Mouse (Mus musculus) thymus, adult 2 months (tissue): ENCODE data around the gene Hoxb13. TPM values are rescaled to one million over a fixed set of nuclear protein-coding genes. Genes with fewer than 3 reads are reported as not detected.

Experiments used
- DNase-seq: peaks from one replicate; pipeline ENCODE4 v3.0.0; 2021
- H3K27ac ChIP-seq: fragments of 200-500 bp; 2 replicates; pipeline ENCODE4 v1.5.1; 2012; ENCODE audit warnings: low read length, control low read depth; ENCODE audit not compliant: control insufficient read depth, insufficient read depth
- H3K27me3 ChIP-seq: fragments of 200-500 bp; 2 replicates; pipeline ENCODE4 v1.6.1; 2012; ENCODE audit warnings: mild to moderate bottlenecking, low read length, moderate library complexity, mixed read lengths; ENCODE audit not compliant: control insufficient read depth, insufficient read depth
- H3K36me3 ChIP-seq: fragments of 200-500 bp; 2 replicates; pipeline ENCODE4 v1.6.1; 2012; ENCODE audit warnings: mild to moderate bottlenecking, low read length, moderate library complexity; ENCODE audit not compliant: control insufficient read depth, insufficient read depth
- H3K4me1 ChIP-seq: fragments of 200-500 bp; replicated peaks from 2 replicates; pipeline ENCODE4 v1.6.1; 2012; ENCODE audit warnings: low read length; ENCODE audit not compliant: control insufficient read depth, insufficient read depth
- H3K4me3 ChIP-seq: fragments of 200-500 bp; 2 replicates; pipeline ENCODE4 v1.5.1; 2012; ENCODE audit warnings: mild to moderate bottlenecking, low read length, control low read depth, moderate library complexity; ENCODE audit not compliant: control insufficient read depth, insufficient read depth
- CTCF ChIP-seq: fragments of 200-500 bp; IDR thresholded peaks from 2 replicates; pipeline ENCODE4 v1.5.1; 2012; ENCODE audit warnings: mild to moderate bottlenecking, control low read depth, low read length, moderate library complexity, borderline replicate concordance; ENCODE audit not compliant: control insufficient read depth, poor library complexity, insufficient read depth; ENCODE audit errors: extremely low read depth
- POLR2A ChIP-seq: fragments of 200-500 bp; IDR thresholded peaks from 2 replicates; pipeline ENCODE4 v1.6.1; 2012; ENCODE audit warnings: mild to moderate bottlenecking, low read length, control low read depth, moderate library complexity; ENCODE audit not compliant: control insufficient read depth, poor library complexity, insufficient read depth; ENCODE audit errors: extremely low read depth
- WGBS: fragments of 180-500 bp; shearing (Covaris S2); methylation state at CpG from one replicate; pipeline ENCODE4 v1.1.7; 2018; 5-methylcytosine and 5-hydroxymethylcytosine counted together
- polyA plus RNA-seq: library from polyadenylated mRNA; depleted of rRNA; stranded (reverse); fragments of >200 nt; gene quantifications from 2 replicates; pipeline ENCODE4 v1.2.3, GENCODE M21; 2012

The Hoxb13 gene
- polyA plus RNA-seq, 1 experiment: 0.59 TPM

DNA sequence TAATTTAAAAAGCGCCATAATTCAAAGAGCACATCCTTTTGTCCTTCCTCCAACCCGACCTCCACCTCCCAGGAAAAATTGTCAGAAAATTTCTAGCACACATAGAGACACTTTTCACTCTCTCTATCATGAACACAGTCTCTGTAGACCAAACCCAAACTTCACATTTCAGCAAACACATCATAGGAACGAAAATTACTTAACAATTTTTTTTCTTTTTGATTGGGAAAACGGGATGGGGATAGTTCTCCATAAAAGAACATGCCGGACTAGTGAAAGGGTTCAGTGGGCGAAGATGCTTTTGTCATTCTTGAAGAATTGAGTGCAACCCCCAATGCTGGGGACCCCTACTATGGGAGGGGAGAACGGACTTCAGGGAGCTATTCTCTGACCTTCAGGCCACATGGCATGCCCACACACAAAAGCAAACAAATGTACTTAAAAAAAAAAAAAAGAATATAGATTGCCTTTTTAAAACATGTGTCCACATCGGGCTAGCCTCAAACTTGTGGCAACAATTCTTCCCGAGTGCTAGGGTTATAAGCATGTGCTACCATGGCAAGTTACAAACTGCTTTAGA is 18.1 kb upstream of the Hoxb13 start:
- 13% methylated on average over 9 of the region's 9 CpGs for WGBS

DNA sequence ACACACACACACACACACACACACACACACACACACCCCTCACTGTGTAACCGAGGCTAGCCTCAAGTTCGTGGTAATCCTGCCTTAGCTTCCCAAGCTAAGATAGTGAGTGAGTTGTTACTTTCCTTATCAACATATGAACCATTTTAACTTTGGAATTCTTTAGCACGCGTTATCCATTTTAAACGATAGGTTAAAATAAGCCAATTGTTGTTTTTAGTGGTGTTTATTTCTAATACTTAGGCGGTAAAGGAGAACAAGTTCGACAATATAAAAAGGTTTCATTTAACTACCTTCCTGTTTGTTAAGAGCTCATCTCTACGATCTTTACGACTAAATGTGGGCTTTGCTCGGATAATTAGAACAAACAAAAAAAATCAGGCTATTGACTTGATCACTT is 17.3 kb upstream of the Hoxb13 start:
- Histone ChIP-seq H3K36me3 (no peaks in the 10 kb centered on the region), H3K27me3 (peaks cover 48% of the 10 kb centered on the region), H3K27ac (no peak overlapping the region), H3K4me3 (no peak overlapping the region), H3K4me1 (no peaks in the 10 kb centered on the region)
- TF ChIP-seq CTCF: no peak
- no peak for TF ChIP-seq POLR2A
- WGBS: 6% methylated on average over 10 of the region's 10 CpGs
- no peak for DNase-seq

More for the DNA sequence above, 18.1 kb upstream of the Hoxb13 start:
- no peak overlapping the region for H3K27ac ChIP-seq
- TF ChIP-seq POLR2A (no peak), CTCF (no peak)
- H3K27me3 ChIP-seq: peaks cover 47% of the 10 kb centered on the region
- no peaks in the 10 kb centered on the region for H3K4me1 ChIP-seq
- H3K4me3 ChIP-seq: no peak overlapping the region
- H3K36me3 ChIP-seq: no peaks in the 10 kb centered on the region
- no peak for DNase-seq

DNA sequence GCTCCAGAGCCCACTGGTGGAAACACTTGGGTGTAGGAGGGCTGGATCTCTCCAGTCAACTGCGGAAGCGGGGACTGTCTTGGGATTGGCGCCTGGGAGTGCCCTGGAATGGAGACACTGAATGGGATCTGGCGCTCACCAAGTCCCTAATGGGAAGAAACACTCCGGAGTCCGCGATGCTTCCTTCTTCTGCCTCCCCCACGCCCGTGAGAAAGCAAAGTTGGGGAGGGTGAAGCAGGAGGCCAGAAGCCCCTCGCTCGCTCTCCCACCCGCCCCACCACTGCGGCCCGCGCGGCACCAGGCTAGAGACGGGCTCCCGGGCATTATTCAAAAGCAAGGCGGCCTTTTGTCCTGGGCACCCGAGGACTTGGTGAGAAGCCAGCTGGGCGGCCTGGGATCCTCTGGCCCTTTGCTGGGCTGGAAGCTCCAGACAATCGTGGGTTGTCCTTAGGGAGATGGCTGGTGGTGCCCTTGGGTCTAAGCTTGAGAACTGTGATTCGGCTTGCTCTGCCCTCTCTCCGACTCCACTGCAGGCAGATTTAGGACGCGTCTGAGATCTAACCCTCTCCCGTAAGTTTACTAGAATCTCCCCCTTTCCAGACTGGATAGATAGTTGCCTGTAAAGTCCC is 16.5 kb upstream of the Hoxb13 start:
- Histone ChIP-seq H3K36me3 (no peaks in the 10 kb centered on the region), H3K4me1 (no peaks in the 10 kb centered on the region), H3K27me3 (peaks cover 43% of the 10 kb centered on the region), H3K4me3 (no peak overlapping the region), H3K27ac (no peak overlapping the region)
- no peak for TF ChIP-seq POLR2A
- TF ChIP-seq CTCF: no peak
- DNase-seq: no peak
- WGBS: 9% methylated on average over 27 of the region's 27 CpGs

DNA sequence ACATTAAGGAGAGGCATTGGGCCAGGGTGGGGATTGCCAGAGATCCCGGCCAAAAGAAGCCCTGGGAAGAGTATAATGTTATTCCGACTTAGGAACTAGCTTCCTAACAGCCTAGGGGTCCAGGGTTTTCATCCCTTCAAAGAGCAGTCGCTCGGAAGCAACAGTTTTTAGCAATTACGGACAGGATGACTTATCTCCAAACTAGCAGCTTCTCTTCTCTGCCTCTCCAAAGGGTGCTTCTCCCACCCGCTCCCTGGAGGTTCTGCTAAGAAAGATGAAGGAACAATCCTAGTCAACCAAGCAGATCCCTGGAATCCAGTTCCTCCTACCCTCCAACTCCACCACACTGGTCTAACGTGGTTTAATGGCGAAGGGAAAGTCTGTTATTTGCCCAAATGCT is 15.8 kb upstream of the Hoxb13 start:
- peaks cover 36% of the 10 kb centered on the region for H3K27me3 ChIP-seq
- DNase-seq: no peak

DNA sequence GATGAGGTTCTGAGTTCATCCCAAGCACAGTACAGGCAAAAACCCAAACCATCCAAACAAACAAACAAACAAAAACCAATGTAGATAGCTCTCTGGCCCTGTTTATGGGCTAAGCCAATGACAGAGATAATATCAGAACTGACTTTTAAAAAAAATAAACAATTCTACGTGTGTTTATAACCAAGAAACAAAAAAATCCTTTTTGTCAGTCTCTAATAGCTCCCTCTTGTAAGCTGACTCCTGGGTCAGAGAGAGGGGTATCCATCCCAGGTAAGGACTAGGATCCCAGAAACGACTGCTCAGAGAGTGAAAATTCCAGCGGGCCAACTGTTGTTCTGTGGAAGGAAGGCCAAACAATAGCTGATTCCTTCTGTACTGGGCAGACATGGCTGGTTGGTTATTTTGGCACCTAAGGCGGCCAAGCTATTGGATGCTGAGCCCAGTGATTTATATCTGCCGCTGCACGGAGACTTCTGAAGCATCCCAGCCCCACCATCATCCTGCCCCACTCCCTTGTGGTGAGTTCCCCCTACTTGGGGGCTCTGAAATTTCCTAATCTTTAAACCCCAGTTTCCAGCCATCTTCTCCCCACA is 15.1 kb upstream of the Hoxb13 start:
- TF ChIP-seq POLR2A (no peak), CTCF (no peak)
- Histone ChIP-seq H3K27ac (no peak overlapping the region), H3K4me3 (no peak overlapping the region), H3K36me3 (no peaks in the 10 kb centered on the region), H3K4me1 (no peaks in the 10 kb centered on the region), H3K27me3 (peaks cover 36% of the 10 kb centered on the region)
- WGBS: 4% methylated on average over 6 of the region's 6 CpGs
- DNase-seq: no peak

More for the DNA sequence above, 15.8 kb upstream of the Hoxb13 start:
- WGBS: 16% methylated on average over 8 of the region's 8 CpGs
- Histone ChIP-seq H3K27ac (no peak overlapping the region), H3K36me3 (no peaks in the 10 kb centered on the region), H3K4me3 (no peak overlapping the region), H3K4me1 (no peaks in the 10 kb centered on the region)
- TF ChIP-seq CTCF (no peak), POLR2A (no peak)

DNA sequence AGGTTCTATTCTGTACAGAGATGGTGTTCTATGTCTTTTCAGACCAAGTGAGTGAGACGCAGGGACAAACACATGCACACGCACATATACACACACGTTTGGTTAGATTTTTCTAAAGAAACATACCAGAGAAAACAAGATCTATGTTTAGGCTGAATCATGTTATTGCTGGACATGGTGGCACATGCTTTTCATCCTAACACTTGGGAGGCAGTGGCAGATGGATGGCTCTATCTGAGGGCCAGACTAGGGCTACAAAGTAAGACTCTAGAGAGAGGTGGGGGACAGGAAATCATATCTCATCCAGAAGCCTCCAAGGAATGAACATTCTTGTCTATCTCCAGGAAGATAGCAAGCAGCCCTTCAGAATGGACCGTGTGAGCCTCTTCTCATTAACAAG is 13.1 kb upstream of the Hoxb13 start:
- DNase-seq: no peak
- Histone ChIP-seq H3K27ac (no peak overlapping the region), H3K4me1 (no peaks in the 10 kb centered on the region), H3K36me3 (no peaks in the 10 kb centered on the region), H3K27me3 (peaks cover 28% of the 10 kb centered on the region), H3K4me3 (no peak overlapping the region)
- TF ChIP-seq POLR2A (no peak), CTCF (no peak)
- 30% methylated on average over 4 of the region's 4 CpGs for WGBS

DNA sequence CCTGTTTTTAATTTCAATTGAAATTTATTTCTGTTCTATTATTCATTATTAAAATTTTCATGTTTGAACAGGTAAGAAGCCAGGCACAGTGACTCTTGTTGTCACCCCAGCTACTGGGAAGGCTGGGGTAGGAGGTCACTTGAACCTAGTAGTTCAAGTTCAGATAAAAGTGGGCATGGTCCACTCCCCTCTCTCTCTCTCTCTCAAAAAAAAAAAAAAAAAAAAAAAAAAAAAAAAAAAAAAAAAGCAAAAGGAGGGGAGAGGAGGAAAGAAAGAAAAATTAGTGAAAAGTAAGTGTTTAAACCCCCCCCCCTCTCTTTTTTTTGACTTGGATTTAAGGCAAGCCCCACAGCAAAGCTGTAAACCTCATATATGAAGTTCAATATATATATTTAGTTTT is 9.9 kb upstream of the Hoxb13 start:
- no peak for TF ChIP-seq CTCF
- TF ChIP-seq POLR2A: no peak
- Histone ChIP-seq H3K27me3 (peaks cover 16% of the 10 kb centered on the region), H3K36me3 (no peaks in the 10 kb centered on the region), H3K4me1 (no peaks in the 10 kb centered on the region), H3K27ac (no peak overlapping the region), H3K4me3 (no peak overlapping the region)
- DNase-seq: no peak
